Comparison of ENCODE assay signal across 18 mouse cellular contexts in genomic region chr4:22484518-22484917, GRCm38 (mm10). TPM values are rescaled to one million over a fixed set of nuclear protein-coding genes. Genes with fewer than 3 reads are reported as not detected.
DNase-seq lines count a peak whose midpoint lies in the region; ATAC-seq and TF ChIP-seq lines count a peak whose summit lies in the region.
"Had no signal": no experiment of that assay in that cellular context is flagged by ENCODE, and none has a peak within 500 bp of the region (broad histone marks: within the 10 kb centered on the region; RNA-seq: fewer than 3 reads in every experiment).

No protein-coding gene starts in this region.

- peak overlapping the region; percentile 49 for H3K4me3 ChIP-seq in hindbrain, embryonic 11.5 days (ENCODE audit: low read depth, low read length)
- H3K4me3 ChIP-seq in midbrain, embryonic 13.5 days (replicated peaks): peak overlapping the region; percentile 98
- H3K4me3 ChIP-seq in lung, adult 2 months (replicated peaks; ENCODE audit: extremely low read depth, low read depth, low read length): no peak overlapping the region
- H3K4me3 ChIP-seq: embryonic facial prominence, embryonic 15.5 days; limb, embryonic 15.5 days had no signal

- TF ChIP-seq CTCF in lung, adult 2 months (IDR thresholded peaks at IDR 0.05; ENCODE audit: insufficient read depth, low read length): no peak

- 0 out of 2 replicates have a peak, but pooled peaks cover 3% of the 10 kb centered on the region for H3K4me1 ChIP-seq in hindbrain, embryonic 11.5 days (replicated peaks; ENCODE audit: control insufficient read depth, insufficient read depth, low read length)
- H3K4me1 ChIP-seq in midbrain, embryonic 13.5 days (replicated peaks): peaks cover 27% of the 10 kb centered on the region
- H3K4me1 ChIP-seq in lung, adult 2 months (ENCODE audit: control insufficient read depth, insufficient read depth, low read length): peaks cover 2% of the 10 kb centered on the region; the same call in 1 of the 2 replicates

- H3K9ac ChIP-seq in hindbrain, embryonic 11.5 days (ENCODE audit: low read depth, low read length): peak overlapping the region; percentile 57
- peak overlapping the region; percentile 74 for H3K9ac ChIP-seq in midbrain, embryonic 13.5 days (replicated peaks)
- H3K9ac ChIP-seq: embryonic facial prominence, embryonic 15.5 days; limb, embryonic 15.5 days had no signal

- TF ChIP-seq POLR2A in lung, adult 2 months (IDR thresholded peaks at IDR 0.05; ENCODE audit: borderline replicate concordance, extremely low read depth, low read depth, low read length): no peak

- H3K9me3 ChIP-seq in hindbrain, embryonic 11.5 days (ENCODE audit: control insufficient read depth, low read length): no peaks in the 10 kb centered on the region
- no peaks in the 10 kb centered on the region for H3K9me3 ChIP-seq in midbrain, embryonic 13.5 days
- H3K9me3 ChIP-seq: embryonic facial prominence, embryonic 15.5 days; limb, embryonic 15.5 days had no signal

- H3K27ac ChIP-seq in hindbrain, embryonic 11.5 days (ENCODE audit: low read depth, low read length): 0 out of 2 replicates have a peak overlapping the region, but pooled peaks have one; percentile 39
- H3K27ac ChIP-seq in midbrain, embryonic 13.5 days: peak overlapping the region; percentile 70
- H3K27ac ChIP-seq: embryonic facial prominence, embryonic 15.5 days; limb, embryonic 15.5 days had no signal

- no peaks in the 10 kb centered on the region for H3K36me3 ChIP-seq in hindbrain, embryonic 11.5 days (ENCODE audit: control insufficient read depth, insufficient read depth, low read length)
- H3K36me3 ChIP-seq in midbrain, embryonic 13.5 days: no peaks in the 10 kb centered on the region
- H3K36me3 ChIP-seq: embryonic facial prominence, embryonic 15.5 days; limb, embryonic 15.5 days had no signal

- 3% methylated on average over 1 of the region's 1 CpGs for WGBS in hindbrain, embryonic 11.5 days
- 0% methylated on average over 1 of the region's 1 CpGs for WGBS in midbrain, embryonic 13.5 days
- 9% methylated on average over 1 of the region's 1 CpGs for WGBS in lung, adult 2 months

- peak overlapping the region; percentile 45 for H3K4me2 ChIP-seq in hindbrain, embryonic 11.5 days (replicated peaks; ENCODE audit: low read depth, low read length)
- H3K4me2 ChIP-seq in midbrain, embryonic 13.5 days (replicated peaks): peak overlapping the region; percentile 50
- H3K4me2 ChIP-seq: embryonic facial prominence, embryonic 15.5 days; limb, embryonic 15.5 days had no signal

- 0 out of 2 replicates have a peak, but pooled peaks cover 3% of the 10 kb centered on the region for H3K27me3 ChIP-seq in hindbrain, embryonic 11.5 days (ENCODE audit: control insufficient read depth, insufficient read depth, low read length)
- no peaks in the 10 kb centered on the region for H3K27me3 ChIP-seq in midbrain, embryonic 13.5 days

- ATAC-seq in hindbrain, embryonic 11.5 days (ENCODE audit: low FRiP score): no peak
- ATAC-seq in midbrain, embryonic 13.5 days: no peak

- DNase-seq in retina, embryonic 14.5 days (ENCODE audit: low spot score): peak; percentile 23
- no peak for DNase-seq in retina, postnatal 1 day
- peak; percentile 49 for DNase-seq in hindbrain, embryonic 11.5 days (ENCODE audit: low spot score)
- no peak for DNase-seq in lung, adult 2 months
- no peak for DNase-seq in kidney, adult 9 months
- DNase-seq in gastrocnemius, postnatal 4 days (ENCODE audit: low spot score in 2 of 2): no peak
- no peak for DNase-seq in heart, adult 8-10 months (ENCODE audit: low spot score)
- DNase-seq: adrenal gland, postnatal 10 days; heart, adult 18-20 months; heart, postnatal 10 days; kidney, adult 18-20 months; lung, adult 18-20 months had no signal

RNA-seq across cellular contexts. Expression of gene Pou3f2, which starts 3.6 kb away (rescaled TPM):
- polyA plus RNA-seq in hindbrain, embryonic 11.5 days (2014; fragmentation: Nextera tagmentation; extraction: Ambion mirVana): 44.5 and 64.1 TPM in 2 replicates
- polyA plus RNA-seq in midbrain, embryonic 13.5 days (2015; fragmentation: Nextera tagmentation; extraction: Ambion mirVana): 69.3 and 80.0 TPM in 2 replicates
- 0.01 TPM in 1 of 2 replicates, not detected in the other for polyA plus RNA-seq in lung, adult 2 months (2012; rRNA removed)
- total RNA-seq in gastrocnemius, postnatal 4 days (2021): under 1 TPM; 0.13 to 0.29 TPM
- total RNA-seq in heart, adult 8-10 months (2022): under 1 TPM in 1 of 4 experiments, not detected in 3; 0.03 TPM
- total RNA-seq: heart, adult 18-20 months; heart, postnatal 10 days had no signal
- polyA plus RNA-seq: C2C12; large intestine, adult 2 months; spleen, adult 2 months had no signal

Comparison
In these comparisons a context has a peak if more than half of its experiments do, and no peak if none do; other contexts are left out.
1. DNase-seq: peak in retina, embryonic 14.5 days (single experiment) and hindbrain, embryonic 11.5 days (single experiment); none in retina, postnatal 1 day (single experiment), lung, adult 2 months (single experiment), kidney, adult 9 months (single experiment), gastrocnemius, postnatal 4 days (0 of 2) and heart, adult 8-10 months (single experiment).
2. RNA of gene Pou3f2, which starts 3.6 kb away (polyA plus RNA-seq): 69.3 to 80.0 TPM in midbrain, embryonic 13.5 days and 44.5 to 64.1 TPM in hindbrain, embryonic 11.5 days; 0.01 TPM in lung, adult 2 months; every median in the first group is over 10 times any median in the second.